Mouse (Mus musculus) stomach, postnatal 0 days (tissue): ENCODE measurements around the gene Arl4a.

Experiments used
- CTCF ChIP-seq: IDR thresholded peaks from 2 replicates; pipeline ENCODE4 v1.5.1; 2016; ENCODE audit warnings: antibody characterized with exemption, low read depth, mild to moderate bottlenecking, moderate library complexity
- EP300 ChIP-seq: optimal IDR thresholded peaks from 2 replicates; pipeline ENCODE3; 2016; ENCODE audit warnings: antibody characterized with exemption

- no peak for TF ChIP-seq EP300
- no peak for TF ChIP-seq CTCF
These were observed 41.8 kb downstream of the Arl4a start for GRCm38 (mm10) chr12:39996015-39996414.
